Mouse (Mus musculus): ENCODE results near the gene Hes3.

- TF ChIP-seq CTCF (IDR thresholded peaks at IDR 0.05; ENCODE audit: low read depth, low read length) (no peak), POLR2A (IDR thresholded peaks at IDR 0.05; ENCODE audit: borderline replicate concordance, low read depth, low read length) (no peak)
These were observed 4.6 kb downstream of the Hes3 start for GRCm38 (mm10) chr4:152286887-152287286.
